Mouse (Mus musculus): ENCODE results near the gene Zkscan5.

GRCm38 (mm10) chr5:145222840-145223239 lies 18.5 kb downstream of the Zkscan5 start:
- TF ChIP-seq CTCF (IDR thresholded peaks at IDR 0.05; ENCODE audit: low read depth) (no peak), EP300 (IDR thresholded peaks at IDR 0.05; ENCODE audit: low read depth) (no peak)
